Mouse (Mus musculus) left cerebral cortex, postnatal 36 days (tissue): ENCODE measurements around the gene Rhod. TPM values are rescaled to one million over a fixed set of nuclear protein-coding genes. Genes with fewer than 3 reads are reported as not detected.
"Not testable (repeated sequence)": the region's sequence is repeated elsewhere in the genome, so short reads cannot be mapped to it uniquely, and the experiment has no call there.

Source experiments
- DNase-seq, 2 experiments: peaks; one replicate each; pipeline ENCODE4 v3.0.0; 2021 to 2022; ENCODE audit warnings: low spot score in 2 of 2, mixed read lengths in 1 of 2
- intact Hi-C: fragments of 180-260 bp; cut with DNase I; formaldehyde crosslinking; loops from one replicate; pipeline ENCODE4 v1.15.1; 2025
- total RNA-seq, 2 experiments: library from RNA; stranded (reverse); gene quantifications; 2 replicates each; pipeline ENCODE4 v1.2.3; 2021

Gene Rhod
- under 1 TPM; 0.32 to 0.86 TPM for total RNA-seq

GRCm38 (mm10) chr19:4439161-4439801 is at the start of gene Rhod:
Gene Rhod, minus strand, starts transcription at chr19:4439432.
- intact Hi-C loops: no loop called here
- no peak for DNase-seq

GRCm38 (mm10) chr19:4487877-4488276 is 48.6 kb upstream of the Rhod start:
- no peak for DNase-seq
- intact Hi-C loops: no loop called here

- no peak for DNase-seq
- intact Hi-C loops: no loop called here
Measured at GRCm38 (mm10) chr19:4485006-4485405, 45.8 kb upstream of the Rhod start.

GRCm38 (mm10) chr19:4482111-4482859 is 43.1 kb upstream of the Rhod start:
- no peak for DNase-seq
- intact Hi-C loops: no loop called here

- intact Hi-C loops: no loop called here
- DNase-seq: peak; percentile 63 to 67
Measured at GRCm38 (mm10) chr19:4481326-4481725, 42.1 kb upstream of the Rhod start.

- DNase-seq: no peak
- intact Hi-C loops: no loop called here
Measured at GRCm38 (mm10) chr19:4480041-4480440, 40.8 kb upstream of the Rhod start.

GRCm38 (mm10) chr19:4478190-4478516 is 38.9 kb upstream of the Rhod start:
- DNase-seq: no peak
- intact Hi-C loops: no loop called here

- intact Hi-C loops: loop anchor here (2.0 kb wide), 1 partner anchor 81 kb away; no protein-coding TSS in a partner anchor
- DNase-seq: peak; percentile 50 to 53
Measured at GRCm38 (mm10) chr19:4477345-4478189, 38.3 kb upstream of the Rhod start, which contains the start of gene Syt12. Gene Syt12, minus strand, starts transcription at chr19:4477447.

GRCm38 (mm10) chr19:4476601-4477257 is 37.5 kb upstream of the Rhod start:
- DNase-seq: peak; percentile 69 to 82
- intact Hi-C loops: loop anchor here (2.0 kb wide), 1 partner anchor 80 kb away; no protein-coding TSS in a partner anchor

GRCm38 (mm10) chr19:4475224-4475925 is 36.1 kb upstream of the Rhod start:
- intact Hi-C loops: no loop called here
- peak; percentile 27 to 47 for DNase-seq

GRCm38 (mm10) chr19:4474739-4475138 is 35.5 kb upstream of the Rhod start:
- intact Hi-C loops: no loop called here
- DNase-seq: no peak

GRCm38 (mm10) chr19:4473549-4473948 is 34.3 kb upstream of the Rhod start:
- intact Hi-C loops: no loop called here
- no peak for DNase-seq

GRCm38 (mm10) chr19:4468363-4468762 is 29.1 kb upstream of the Rhod start:
- DNase-seq: no peak
- intact Hi-C loops: no loop called here

GRCm38 (mm10) chr19:4464666-4465065 is 25.4 kb upstream of the Rhod start:
- intact Hi-C loops: no loop called here
- no peak for DNase-seq

- intact Hi-C loops: no loop called here
- DNase-seq: no peak
Measured at GRCm38 (mm10) chr19:4461981-4462380, 22.7 kb upstream of the Rhod start.

GRCm38 (mm10) chr19:4456227-4456626 is 17.0 kb upstream of the Rhod start:
- intact Hi-C loops: no loop called here
- peak; percentile 33 to 34 for DNase-seq

GRCm38 (mm10) chr19:4455071-4455800 is 16.0 kb upstream of the Rhod start:
- intact Hi-C loops: no loop called here
- DNase-seq: peak in 1 of 2 experiments; percentile 19

GRCm38 (mm10) chr19:4454040-4454439 is 14.8 kb upstream of the Rhod start:
- DNase-seq, intact Hi-C loops: not testable (repeated sequence)
